Comparison of ENCODE assay signal across 25 mouse cellular contexts in the genomic region with DNA sequence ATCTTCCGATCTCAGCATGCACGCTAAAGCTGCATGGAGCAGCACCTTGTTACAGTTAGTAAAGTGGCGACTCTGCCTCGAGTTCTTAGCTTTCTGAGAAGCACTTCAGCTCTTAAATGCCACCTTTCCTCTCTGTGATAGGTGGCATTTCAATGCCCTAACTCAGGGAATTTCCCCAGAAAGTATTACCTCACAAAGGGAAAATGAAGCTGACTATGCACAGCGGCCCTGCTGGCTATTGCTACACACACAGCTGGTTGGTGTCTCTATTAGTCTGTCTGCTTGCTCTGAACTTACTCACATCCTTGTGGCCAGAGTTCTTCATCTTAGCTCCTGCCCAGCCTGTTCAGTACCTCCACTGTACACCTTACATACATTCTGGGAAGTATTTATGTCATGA.
"Had no signal": no experiment of that assay in that cellular context is flagged by ENCODE, and none has a peak within 500 bp of the region (broad histone marks: within the 10 kb centered on the region; RNA-seq: fewer than 3 reads in every experiment).

No protein-coding gene starts in this region.

- H3K4me1 ChIP-seq: heart, embryonic 13.5 days; heart, embryonic 15.5 days; hindbrain, embryonic 13.5 days; kidney, embryonic 15.5 days; limb, embryonic 13.5 days; limb, embryonic 15.5 days had no signal

- H3K4me2 ChIP-seq: heart, embryonic 11.5 days; heart, embryonic 13.5 days; heart, embryonic 15.5 days; hindbrain, embryonic 13.5 days; hindbrain, embryonic 15.5 days; kidney, embryonic 15.5 days; limb, embryonic 13.5 days; limb, embryonic 15.5 days had no signal

- H3K4me3 ChIP-seq: heart, adult 2 months; heart, embryonic 13.5 days; heart, embryonic 15.5 days; hindbrain, embryonic 13.5 days; hindbrain, embryonic 15.5 days; kidney, embryonic 15.5 days; limb, embryonic 13.5 days; limb, embryonic 15.5 days had no signal

- ATAC-seq: hindbrain, postnatal 0 days; intestine, embryonic 16.5 days had no signal

- H3K27me3 ChIP-seq: heart, embryonic 13.5 days; heart, embryonic 15.5 days; hindbrain, embryonic 13.5 days; hindbrain, embryonic 15.5 days; kidney, embryonic 15.5 days; limb, embryonic 13.5 days; limb, embryonic 15.5 days had no signal

- H3K9me3 ChIP-seq: heart, embryonic 13.5 days; heart, embryonic 15.5 days; hindbrain, embryonic 13.5 days; hindbrain, embryonic 15.5 days; kidney, embryonic 15.5 days; limb, embryonic 13.5 days; limb, embryonic 15.5 days had no signal

- H3K27ac ChIP-seq: heart, adult 2 months; heart, embryonic 13.5 days; heart, embryonic 15.5 days; hindbrain, embryonic 13.5 days; hindbrain, embryonic 15.5 days; hindbrain, postnatal 0 days; kidney, embryonic 15.5 days; kidney, postnatal 0 days; limb, embryonic 13.5 days; limb, embryonic 15.5 days had no signal

- H3K9ac ChIP-seq: heart, embryonic 13.5 days; heart, embryonic 15.5 days; hindbrain, embryonic 13.5 days; hindbrain, embryonic 15.5 days; kidney, embryonic 15.5 days; limb, embryonic 13.5 days; limb, embryonic 15.5 days had no signal

- DNase-seq: gastrocnemius, postnatal 14 days; gastrocnemius, postnatal 36 days; heart, adult 11 months; heart, adult 2 months; heart, postnatal 14 days; heart, postnatal 36 days; kidney, adult 11 months; kidney, adult 2 months; kidney, adult 9 months; kidney, postnatal 14 days; kidney, postnatal 36 days; layer of hippocampus, adult 9-11 months; layer of hippocampus, postnatal 36 days; left cerebral cortex, postnatal 4 days had no signal

- H3K36me3 ChIP-seq: heart, embryonic 13.5 days; heart, embryonic 15.5 days; hindbrain, embryonic 13.5 days; hindbrain, embryonic 15.5 days; kidney, embryonic 15.5 days; limb, embryonic 13.5 days; limb, embryonic 15.5 days had no signal
